Mouse (Mus musculus) heart, postnatal 0 days (tissue): Measurements from ENCODE around the gene Dus2.
"Not testable (repeated sequence)": the region's sequence is repeated elsewhere in the genome, so short reads cannot be mapped to it uniquely, and the experiment has no call there.

Experiments
- CTCF ChIP-seq: IDR thresholded peaks from 2 replicates; pipeline ENCODE4 v1.5.1; 2016; ENCODE audit warnings: antibody characterized with exemption, control low read depth, low read depth
- EP300 ChIP-seq: IDR thresholded peaks from 2 replicates; pipeline ENCODE4 v1.6.1; 2016; ENCODE audit warnings: antibody characterized with exemption, low read depth

- not testable (repeated sequence) for TF ChIP-seq EP300, CTCF
Observed at GRCm38 (mm10) chr8:105983406-105983805, 7.7 kb upstream of the Dus2 start.
